Mouse (Mus musculus): Measurements from ENCODE around the gene Lmx1a.

Gene Lmx1a

GRCm38 (mm10) chr1:167789448-167789847, 100.4 kb downstream of the Lmx1a start:
- DNase-seq, result no peak

GRCm38 (mm10) chr1:167790688-167791087, 101.7 kb downstream of the Lmx1a start:
- DNase-seq, result no peak

GRCm38 (mm10) chr1:167791221-167791620, 102.2 kb downstream of the Lmx1a start:
- DNase-seq, result no peak

GRCm38 (mm10) chr1:167801923-167802322, 112.9 kb downstream of the Lmx1a start:
- no peak for DNase-seq

- DNase-seq, result no peak
These were observed 113.7 kb downstream of the Lmx1a start for GRCm38 (mm10) chr1:167802510-167803271.

- DNase-seq, result no peak
These were observed 114.4 kb downstream of the Lmx1a start for GRCm38 (mm10) chr1:167803351-167803981.

GRCm38 (mm10) chr1:167804836-167805235, 115.8 kb downstream of the Lmx1a start:
- no peak for DNase-seq

- no peak for DNase-seq
These were observed 122.1 kb downstream of the Lmx1a start for GRCm38 (mm10) chr1:167811141-167811540.

GRCm38 (mm10) chr1:167815166-167815565, 126.1 kb downstream of the Lmx1a start:
- no peak for DNase-seq

GRCm38 (mm10) chr1:167817028-167817427, 128.0 kb downstream of the Lmx1a start:
- DNase-seq, result no peak

GRCm38 (mm10) chr1:167817616-167818015, 128.6 kb downstream of the Lmx1a start:
- no peak for DNase-seq

GRCm38 (mm10) chr1:167820031-167820430, 131.0 kb downstream of the Lmx1a start:
- no peak for DNase-seq

- DNase-seq, result no peak
These were observed 132.1 kb downstream of the Lmx1a start for GRCm38 (mm10) chr1:167821125-167821524.

- no peak for DNase-seq
These were observed 141.3 kb downstream of the Lmx1a start for GRCm38 (mm10) chr1:167830291-167830690.

GRCm38 (mm10) chr1:167831601-167832000, 142.6 kb downstream of the Lmx1a start:
- no peak for DNase-seq

GRCm38 (mm10) chr1:167854801-167855200, 165.8 kb downstream of the Lmx1a start:
- no peak for DNase-seq

- DNase-seq, result no peak
These were observed 183.0 kb downstream of the Lmx1a start for GRCm38 (mm10) chr1:167872028-167872427.

- DNase-seq, result no peak
These were observed 185.1 kb downstream of the Lmx1a start for GRCm38 (mm10) chr1:167874099-167874498.

GRCm38 (mm10) chr1:167877931-167878330, 188.9 kb downstream of the Lmx1a start:
- no peak for DNase-seq

- no peak for DNase-seq
These were observed 189.3 kb downstream of the Lmx1a start for GRCm38 (mm10) chr1:167878354-167878753.

- DNase-seq, result no peak
These were observed 196.7 kb downstream of the Lmx1a start for GRCm38 (mm10) chr1:167885776-167886175.

- no peak for DNase-seq
These were observed 199.1 kb downstream of the Lmx1a start for GRCm38 (mm10) chr1:167888120-167888519.

- DNase-seq, result no peak
These were observed 199.8 kb downstream of the Lmx1a start for GRCm38 (mm10) chr1:167888816-167889215.

- DNase-seq, result peak; percentile 21
These were observed 207.2 kb downstream of the Lmx1a start for GRCm38 (mm10) chr1:167896234-167896633.

Data from cerebellum, adult 9-10 months (tissue).